Mouse (Mus musculus) C2C12 (cell line): Measurements from ENCODE around the gene Treml1.

ENCODE experiments used
- CTCF ChIP-seq: IDR thresholded peaks from one replicate; pipeline ENCODE4 v1.5.1; 2011; ENCODE audit not compliant: control insufficient read depth, insufficient read depth, insufficient read length
- MAX ChIP-seq: IDR thresholded peaks from one replicate; pipeline ENCODE4 v1.6.1; 2011; ENCODE audit warnings: mild to moderate bottlenecking, control low read depth
- MYOG ChIP-seq: IDR thresholded peaks from one replicate; pipeline ENCODE4 v1.6.1; 2011; ENCODE audit not compliant: control insufficient read depth, insufficient read length; ENCODE audit errors: extremely low read depth
- USF1 ChIP-seq: IDR thresholded peaks from one replicate; pipeline ENCODE4 v1.6.1; 2011; ENCODE audit warnings: low read depth, mild to moderate bottlenecking, control low read depth, moderate library complexity

DNA sequence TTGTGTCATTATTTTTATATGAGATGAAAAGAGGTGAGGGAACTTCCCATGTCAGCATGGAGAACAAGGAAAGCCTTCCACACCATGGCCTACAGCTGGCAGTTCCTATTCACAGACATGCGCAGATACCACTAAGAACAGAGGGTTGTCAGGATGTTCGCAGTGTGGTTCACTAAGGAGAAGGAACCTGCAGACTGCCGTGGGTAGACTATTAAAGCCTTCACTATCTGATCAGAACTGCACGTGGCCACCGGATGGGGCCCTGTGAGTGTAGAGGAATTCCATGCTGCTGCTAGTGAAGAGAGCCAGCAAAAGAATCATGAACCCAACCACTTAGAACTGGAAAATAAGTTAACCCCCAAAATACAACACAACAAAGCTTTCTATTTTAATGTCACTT is 29.7 kb downstream of the Treml1 start:
- TF ChIP-seq CTCF: no peak
- no peak for TF ChIP-seq MYOG
- no peak for TF ChIP-seq USF1
- TF ChIP-seq MAX: no peak
